Mouse (Mus musculus): ENCODE measurements around the gene Ece1.

The Ece1 gene

DNA sequence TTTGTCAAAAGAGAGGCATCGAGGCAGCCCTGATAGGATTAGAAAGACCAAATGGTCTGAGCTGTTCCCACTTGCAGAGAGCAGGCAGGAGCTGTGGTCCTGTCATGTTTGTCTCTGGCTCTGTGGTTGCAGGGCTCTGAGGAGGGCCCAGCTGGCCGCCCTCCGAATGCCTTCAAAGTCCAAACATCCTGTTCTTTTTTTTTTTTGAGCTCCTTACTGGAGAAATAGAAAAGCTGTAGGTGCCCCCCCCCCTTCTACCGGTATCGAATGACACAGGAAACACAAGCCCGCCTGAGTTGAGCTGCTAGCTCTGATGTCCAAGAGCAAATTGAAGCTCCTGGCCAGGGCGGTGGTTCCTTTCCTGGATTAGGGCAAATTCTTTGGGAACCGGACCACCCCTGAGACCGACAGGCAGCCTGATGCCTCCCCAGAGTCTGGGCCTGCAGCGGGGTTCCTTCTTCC lies 58.5 kb downstream of the Ece1 start:
- DNase-seq: peak; percentile 73

DNA sequence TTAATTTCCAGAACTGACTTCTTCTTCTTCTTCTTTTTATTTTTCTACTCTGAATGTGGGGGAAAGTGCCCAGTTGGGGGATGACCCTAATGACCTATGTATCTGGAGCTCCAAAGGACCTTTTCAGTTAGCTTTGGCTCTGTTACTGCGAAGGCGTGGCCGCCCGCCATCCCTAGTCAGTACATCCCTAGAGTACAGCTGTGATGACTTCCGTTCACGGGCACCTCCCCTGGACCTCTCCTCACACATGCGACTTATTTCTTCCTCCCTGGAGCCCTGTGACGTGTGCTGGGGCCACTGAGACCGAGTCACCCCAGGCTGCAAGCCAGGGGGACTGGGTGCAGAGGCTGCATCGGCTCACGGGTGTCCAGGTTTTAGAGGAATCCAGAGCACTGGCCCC lies 59.5 kb downstream of the Ece1 start:
- DNase-seq: no peak

DNA sequence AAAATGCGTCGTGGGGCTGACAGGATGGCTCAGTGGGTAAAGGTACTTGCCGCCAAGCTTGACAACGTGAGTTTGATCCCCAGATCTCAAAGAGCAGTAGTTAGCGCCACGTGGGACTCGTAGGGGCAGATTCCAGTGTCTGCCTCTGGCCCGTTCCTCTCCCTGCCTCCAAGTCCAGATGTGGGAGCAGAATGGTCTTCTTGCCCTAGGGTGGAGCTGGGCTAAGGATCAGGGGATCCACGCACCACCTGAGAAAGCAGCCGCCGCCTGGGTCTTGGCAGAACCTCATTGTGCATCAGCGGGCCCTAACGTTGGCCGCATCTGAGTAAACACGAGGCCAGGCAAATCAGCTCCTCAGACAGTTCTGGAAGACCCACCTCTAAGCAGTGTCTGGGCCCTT lies 61.0 kb downstream of the Ece1 start:
- no peak for DNase-seq

DNA sequence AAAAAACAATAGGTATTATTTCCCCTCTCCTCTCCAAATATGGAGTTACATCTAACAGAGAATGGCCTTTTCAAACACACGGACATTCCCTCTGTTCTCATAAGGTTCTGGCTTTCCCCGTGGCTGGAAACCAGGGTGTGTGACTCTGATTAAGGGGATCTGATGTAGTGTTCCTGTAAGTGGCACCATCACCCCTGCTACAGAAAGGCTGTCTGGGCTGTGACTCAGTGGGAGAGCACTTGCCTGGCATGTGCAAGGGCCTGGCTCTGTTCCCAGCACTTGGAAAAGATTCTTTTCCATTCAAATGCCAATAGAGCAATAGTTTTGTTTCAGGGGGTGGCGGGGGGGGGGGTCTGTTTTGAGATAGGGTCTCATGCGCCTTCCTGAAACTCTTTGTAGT lies 63.1 kb downstream of the Ece1 start:
- DNase-seq: no peak

DNA sequence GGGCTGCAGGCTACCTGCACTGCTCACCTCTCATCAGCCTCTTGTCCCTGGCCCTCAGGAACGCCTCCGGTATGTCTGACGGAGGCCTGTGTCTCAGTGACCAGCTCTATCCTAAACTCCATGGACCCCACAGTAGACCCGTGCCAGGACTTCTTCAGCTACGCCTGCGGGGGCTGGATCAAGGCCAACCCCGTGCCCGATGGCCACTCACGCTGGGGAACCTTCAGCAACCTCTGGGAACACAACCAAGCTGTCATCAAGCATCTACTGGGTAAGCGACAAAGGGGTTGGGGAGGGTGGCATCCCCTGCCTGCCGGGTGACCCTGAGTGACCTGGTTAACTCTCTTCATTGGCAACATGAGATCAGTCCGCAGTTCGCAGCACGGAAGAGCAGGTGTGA lies 64.1 kb downstream of the Ece1 start:
- DNase-seq: no peak

DNA sequence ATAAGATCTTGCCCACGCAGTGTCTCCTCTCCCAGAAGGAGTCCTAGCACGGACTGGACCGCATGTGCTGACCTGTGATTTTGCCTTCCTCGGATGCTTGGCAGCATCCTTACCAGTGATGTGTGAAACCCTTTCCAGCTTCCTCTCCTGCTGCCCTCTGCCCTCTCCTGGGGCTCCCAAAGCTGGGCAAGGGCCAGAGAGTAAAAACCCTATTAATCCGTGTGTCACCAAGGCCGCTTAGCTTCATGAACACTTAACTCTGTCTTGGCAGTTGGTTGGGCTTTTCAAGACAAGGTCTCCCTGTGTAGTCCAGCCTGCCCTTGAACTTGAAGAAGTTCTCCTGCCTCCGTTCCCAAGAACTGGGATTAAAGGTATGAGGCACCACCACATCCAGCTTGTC lies 65.1 kb downstream of the Ece1 start:
- DNase-seq: no peak

DNA sequence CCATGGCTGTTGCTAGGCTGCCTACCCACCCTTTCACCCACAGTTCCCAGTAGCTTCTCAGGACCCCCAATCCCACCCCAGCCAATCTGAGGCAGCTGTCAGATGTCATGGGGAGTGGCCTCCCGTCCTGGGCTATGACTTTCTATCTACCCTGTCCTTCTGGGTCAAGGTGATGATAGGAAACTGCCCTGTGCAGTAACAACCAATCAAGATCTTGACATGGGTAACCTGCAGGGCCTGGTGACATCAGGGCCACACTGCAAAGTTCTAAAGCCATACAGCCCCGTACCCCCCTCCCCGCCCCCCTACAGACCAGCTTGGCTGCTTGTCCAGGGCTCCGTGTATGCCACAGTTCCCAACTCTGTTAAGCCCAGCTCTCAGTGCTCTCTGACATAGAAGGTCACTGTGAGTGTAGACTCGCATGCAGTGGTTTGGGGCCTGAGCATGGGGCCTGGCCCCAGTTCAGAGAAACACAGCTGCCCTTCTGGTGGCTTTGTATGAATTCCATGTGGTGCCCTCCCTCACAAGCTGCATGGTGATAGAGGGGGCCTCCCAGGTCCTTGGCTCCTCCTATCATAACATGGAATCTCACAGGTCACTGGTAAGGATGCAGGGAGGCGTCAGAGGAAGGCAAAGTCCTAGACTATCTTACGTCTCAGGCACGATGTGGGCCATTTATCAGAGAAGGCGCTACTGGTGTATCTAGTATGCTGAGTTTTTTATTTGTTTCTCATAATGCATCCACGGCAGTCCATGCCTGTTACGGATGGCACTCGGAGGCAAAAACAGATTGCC lies 65.9 kb downstream of the Ece1 start:
- DNase-seq: no peak

DNA sequence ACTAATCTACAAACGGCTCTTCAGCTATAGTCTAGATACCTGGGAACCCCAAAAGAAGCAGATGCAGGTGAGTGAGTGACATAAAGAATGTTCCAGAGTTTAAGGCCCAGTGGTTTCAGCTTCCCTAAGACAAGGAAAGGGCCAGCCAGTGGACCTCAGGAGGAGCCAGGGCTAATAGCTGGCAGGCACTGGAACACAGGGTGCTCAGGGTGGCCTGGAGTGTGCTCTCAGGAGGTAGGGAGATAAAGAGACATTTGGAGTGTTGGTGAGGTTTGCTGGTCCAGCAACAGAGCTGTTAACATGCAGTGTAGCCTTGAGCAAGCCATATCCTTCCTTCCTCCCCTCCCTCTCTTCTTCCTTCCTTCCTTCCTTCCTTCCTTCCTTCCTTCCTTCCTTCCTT lies 66.8 kb downstream of the Ece1 start:
- DNase-seq: no peak

DNA sequence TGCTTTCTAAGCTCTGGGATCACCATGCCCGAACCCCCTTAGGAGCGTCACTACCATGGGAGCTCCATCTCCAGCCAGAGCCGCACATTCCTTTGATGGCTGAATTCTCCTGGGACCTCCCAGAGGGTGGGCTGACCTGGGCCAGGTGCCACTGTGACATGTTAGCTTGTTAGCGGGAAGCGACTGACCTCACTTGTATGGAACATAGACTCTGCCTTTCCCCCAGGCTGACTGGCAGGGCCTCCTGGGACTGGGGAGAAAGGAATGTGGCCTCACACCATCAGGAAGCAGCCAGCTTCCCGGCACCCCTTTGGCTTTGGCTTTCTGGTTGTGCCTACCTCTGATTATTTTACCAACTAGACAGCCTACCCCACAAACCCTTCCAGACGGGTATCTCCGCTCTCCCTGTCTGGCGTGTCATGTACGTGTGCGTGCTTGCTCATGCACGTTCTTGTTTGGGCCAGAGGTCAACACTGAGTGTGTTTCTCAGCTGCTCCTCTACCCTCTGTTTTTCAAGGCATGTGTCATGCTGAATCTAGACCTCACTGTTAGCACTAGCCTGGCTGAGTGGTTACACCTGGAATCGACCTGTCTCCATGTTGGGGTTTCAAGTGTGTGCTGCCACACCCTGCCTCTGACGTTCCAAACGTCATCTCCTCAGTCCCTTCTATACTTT lies 67.4 kb downstream of the Ece1 start:
- DNase-seq: no peak

DNA sequence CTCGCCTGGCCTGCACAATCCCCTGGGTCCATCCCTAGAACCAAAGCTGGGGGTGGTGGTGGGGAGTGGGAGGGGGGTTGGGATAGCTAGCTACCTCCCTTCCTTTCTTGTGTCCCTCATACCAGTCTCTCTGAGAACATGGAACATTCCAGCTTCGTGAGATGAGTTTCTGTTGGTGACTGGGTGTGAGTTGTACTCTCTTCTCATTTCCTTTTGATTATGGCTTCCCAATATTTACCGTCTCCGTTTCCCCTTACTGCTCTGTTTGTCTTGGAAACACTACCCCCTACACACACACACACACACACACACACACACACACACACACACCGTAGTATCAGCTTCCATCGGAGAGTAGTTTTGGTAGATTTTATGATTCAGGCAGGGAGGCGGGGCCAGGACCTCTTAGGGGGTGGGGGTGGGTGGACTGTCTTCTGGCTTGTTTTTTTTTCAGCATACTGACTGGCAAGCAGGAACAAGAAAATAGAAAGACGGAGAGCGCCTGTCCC lies 68.5 kb downstream of the Ece1 start:
- no peak for DNase-seq

DNA sequence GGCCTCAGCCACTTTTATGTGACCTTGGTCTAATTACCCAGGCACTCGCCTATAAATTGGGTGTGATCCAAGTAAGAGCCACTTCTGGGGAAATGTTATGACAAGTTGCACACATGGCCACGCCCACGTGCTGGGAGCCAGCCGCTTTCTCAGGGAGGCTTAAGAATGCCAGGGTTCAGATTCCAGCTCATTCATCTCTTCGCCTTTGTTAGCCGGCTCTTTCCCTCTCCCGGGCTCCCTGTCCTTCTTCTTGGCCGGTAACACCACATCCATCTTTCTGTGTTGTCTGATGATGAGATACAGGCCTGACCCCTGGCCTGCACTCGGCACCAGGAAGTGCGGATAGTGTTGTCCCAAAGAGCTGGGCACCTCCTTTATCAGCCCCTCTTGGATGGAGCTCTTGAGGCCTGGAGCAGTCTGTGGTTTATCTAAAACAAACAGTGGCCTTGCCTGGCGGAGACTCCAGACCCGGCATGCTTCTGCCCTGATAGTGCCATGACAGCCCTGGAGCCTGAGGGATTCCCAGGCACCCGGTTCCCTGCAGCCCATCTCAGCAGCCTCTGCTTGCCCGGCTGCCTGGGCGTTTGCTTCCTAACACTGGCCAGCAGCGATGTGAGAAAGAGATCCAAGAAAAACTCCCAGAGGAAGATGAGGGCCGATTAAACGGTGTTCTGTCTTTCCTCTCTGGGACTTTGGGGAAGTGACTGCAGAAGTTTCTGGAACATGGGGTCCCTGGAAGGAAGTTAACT lies 69.1 kb downstream of the Ece1 start:
- DNase-seq: peak; percentile 93

DNA sequence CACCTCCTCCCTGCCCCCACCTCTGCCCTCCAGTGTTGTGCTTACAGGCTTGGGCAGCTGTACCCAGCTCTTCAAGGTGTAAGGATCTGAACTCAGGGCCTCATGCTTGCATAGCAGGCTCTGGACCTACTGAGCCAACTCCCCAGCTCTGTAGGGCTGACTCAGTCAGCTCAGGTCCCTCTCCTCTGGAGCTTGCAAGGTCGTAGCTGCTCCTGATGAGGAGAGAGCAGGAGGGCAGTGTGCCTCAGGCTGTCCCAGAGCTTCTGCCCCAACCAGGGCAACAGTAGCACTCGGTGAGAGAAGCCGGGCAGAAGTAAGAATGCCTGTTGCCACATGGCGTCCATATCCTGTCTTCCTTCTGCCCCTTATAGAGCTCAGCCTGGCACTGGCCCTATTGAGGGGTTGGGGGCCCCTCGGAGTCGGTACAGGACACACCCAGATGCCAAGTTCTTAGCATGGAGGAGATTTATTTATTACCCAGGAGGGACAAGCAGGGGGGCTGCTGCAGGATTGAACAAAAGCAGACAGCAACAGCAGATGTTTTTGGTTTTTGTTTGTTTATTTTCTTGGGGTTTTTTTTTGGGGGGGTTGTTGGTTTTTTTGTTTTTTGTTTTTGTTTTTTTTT lies 70.6 kb downstream of the Ece1 start:
- no peak for DNase-seq

DNA sequence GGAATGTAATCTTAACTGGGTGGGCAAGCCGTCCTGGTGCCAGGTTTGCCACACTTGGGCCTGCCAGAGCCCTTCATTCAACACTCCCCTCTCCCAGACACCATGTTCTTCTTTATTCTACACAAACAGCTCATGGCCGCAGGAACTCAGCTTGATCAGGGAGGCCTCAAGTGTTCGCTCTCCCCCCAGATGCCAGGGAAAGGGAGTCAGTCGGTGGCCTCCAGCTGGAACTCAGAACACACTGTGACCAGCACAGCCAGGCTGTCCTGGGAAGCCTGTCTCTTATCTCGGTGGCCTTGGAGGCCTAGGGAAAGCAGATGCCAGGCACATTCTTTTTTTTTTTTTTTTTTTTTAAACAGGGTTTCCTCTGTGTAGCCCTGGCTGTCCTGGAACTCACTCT lies 71.3 kb downstream of the Ece1 start:
- no peak for DNase-seq

DNA sequence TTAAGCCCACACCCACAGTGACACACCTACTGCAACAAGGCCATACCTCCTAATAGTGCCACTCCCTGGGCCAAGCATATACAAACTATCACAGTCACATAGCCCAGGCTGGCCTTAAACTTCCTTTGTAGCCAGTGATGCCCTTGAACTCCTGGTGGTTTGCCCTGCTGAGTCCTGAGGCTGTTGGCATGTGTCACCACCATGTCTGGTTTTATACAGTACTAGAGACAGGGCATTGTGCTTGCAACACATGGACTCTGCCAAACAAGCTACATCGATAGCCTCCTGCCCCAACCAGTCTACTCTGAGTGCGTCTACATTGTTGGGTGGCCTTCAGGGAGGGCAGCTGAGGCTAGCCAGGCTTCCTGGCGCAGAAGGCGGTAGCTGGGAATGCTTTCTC lies 74.1 kb downstream of the Ece1 start:
- DNase-seq: no peak

DNA sequence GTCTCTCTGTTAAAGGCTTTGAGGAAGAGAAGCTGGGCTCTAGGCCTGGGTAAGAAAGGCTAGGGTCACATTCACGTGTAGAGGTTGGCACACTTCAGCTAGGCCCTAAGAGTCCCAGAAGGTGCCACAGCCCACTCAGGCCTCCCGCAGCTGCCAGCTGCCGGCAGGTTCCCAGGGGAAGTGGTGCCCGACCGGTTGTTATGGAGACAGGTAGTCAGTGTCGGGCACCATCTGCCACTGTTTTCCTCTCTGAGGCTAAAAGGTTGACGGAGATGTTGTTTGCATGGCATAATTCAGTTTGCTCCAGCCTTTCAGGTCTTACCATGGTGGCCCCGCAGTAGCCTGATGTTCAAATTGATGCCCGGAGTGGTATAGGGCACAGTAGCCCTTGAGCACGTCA lies 78.0 kb downstream of the Ece1 start:
- no peak for DNase-seq

DNA sequence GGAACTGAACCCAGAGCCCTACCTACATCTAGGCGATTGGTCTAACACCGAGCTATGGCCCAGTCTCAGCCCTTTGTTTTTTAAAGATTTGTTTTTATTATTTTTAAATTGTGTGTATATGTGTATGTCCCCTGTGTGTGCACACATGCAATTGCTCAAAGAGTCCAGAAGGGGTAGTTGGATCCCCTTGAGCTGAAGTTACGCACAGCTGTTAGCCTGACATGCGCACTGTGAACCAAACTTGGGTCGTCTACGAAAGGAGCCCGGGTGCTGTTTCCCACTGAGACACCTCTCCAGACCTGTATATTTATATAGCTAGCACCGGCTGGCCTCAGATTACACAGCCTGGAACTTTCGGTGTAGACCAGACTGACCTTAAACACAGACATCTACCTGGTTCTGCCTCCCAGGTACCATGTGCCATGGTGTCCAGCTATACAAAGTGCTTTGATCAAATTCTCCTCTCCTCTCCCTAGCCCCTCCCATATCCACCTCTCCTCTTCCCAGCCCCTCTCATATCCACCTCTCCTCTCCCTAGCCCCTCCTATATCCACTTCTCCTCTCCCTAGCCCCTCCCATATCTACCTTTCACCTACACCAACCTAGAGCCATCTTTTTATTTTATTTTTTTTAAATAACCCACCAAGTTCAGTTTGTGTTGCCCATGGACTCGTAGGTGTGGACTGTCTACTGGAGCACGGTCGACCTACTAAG lies 79.3 kb downstream of the Ece1 start:
- no peak for DNase-seq

DNA sequence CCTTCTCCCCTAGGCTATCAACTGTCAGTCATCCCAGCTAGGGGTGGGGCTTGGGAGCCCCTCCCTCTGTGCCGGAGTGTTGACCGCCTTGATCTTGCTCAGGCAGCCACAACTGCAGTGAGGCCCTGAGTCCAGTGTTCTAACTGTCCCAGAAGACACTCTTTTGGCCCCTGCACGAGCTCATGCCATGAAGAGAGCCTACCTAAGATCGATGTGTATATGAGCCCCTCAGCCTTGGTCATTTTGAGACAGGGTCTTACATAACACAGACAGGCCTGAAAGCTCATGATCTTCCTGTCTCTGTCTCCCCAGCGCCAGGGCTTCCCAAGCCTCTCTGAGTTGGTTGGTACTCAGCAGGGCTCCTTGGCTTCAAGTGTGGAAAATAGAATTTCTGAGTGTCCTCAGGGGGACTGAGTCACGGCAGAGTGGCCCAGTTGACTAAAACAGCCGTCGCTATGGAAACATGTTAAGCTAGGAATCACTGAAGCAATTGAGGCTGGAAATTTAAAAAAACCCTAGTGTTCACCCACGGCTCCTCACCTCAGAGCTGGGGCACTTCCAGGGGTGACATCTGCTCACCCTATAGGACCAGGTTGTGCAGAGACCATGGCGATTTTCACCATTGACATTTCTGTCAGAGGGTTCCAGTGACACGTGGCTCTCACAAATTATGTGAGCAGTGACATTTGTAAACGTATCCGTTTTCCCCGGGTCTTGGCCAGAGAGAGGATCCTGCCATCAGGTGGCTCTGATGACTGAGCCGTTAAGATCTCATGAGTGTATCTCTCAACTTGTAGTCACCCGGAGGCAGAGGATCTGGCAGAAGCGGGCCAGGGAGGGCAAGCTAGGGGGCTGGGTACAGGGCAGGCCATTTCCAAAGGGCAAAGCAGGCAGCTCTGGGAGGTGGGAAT lies 80.1 kb downstream of the Ece1 start:
- no peak for DNase-seq

DNA sequence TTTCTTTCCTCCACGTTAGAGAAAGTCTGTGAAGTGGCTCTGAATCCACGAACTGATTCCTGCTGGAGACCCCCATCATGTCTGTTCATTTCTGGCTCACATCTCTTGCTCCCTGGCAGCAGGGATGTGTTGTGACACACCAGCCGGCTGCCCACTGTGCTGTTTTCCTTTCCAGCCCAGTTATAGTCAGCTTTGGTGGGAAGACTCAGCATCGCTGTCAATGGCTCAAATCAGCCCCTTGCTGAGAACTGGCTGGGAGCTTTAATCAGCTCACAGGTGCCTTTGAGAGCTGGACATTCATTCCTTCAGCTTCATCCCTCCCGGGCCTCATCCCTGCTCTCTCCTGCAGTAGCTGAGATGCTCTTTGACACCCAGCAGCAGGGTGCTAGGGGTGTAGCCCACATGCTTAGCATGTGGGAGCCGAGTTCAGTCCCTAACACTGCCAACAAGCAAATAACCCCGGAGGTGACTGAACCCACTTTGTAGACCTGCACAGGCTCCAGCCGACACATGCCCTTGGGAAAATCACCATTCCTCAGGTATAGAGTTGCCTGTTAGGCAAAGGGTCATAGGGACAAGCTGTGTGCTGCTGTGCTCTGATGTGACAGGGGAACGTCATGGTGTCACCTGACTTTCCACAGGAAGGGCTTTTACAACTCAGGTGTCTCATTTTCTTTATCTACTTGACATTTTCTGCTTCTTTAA lies 80.9 kb downstream of the Ece1 start:
- DNase-seq: no peak

DNA sequence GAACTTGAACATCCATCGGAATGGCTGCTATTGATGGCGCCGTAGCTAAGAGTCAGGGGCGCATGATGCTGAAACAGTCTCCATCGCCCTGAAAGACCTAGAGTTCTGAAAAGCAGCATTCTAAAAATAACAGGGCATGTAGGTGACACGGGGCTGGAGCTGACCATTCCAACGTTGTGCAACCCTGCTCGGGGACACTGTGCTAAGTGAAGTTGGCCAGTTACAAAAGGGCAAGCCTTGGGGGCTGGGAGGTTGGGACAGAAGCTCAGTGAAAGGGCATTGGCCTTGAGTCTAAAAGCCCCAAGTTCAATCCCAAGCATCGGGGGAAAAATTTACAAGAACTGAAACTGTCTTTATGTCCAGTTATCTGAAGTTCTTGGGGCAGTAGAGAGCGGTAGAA lies 81.5 kb downstream of the Ece1 start:
- DNase-seq: no peak

DNA sequence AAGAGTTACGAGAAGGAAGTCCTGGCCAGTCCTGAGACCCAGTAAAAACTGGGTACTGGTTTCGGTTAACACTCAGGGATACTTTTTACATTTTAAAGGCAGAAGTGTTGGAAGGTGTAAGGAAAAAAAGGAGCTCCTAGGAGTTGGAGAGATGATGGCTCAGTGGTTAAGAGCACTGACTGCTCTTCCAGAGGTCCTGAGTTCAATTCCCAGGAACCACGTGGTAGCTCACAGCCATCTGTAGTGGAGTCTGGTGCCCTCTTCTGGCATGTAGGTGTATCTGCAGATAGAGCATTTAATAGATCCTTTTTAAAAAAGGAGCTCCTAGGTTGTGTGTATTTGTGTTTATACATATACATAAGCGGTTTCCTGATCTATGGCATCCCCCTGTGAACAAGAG lies 83.3 kb downstream of the Ece1 start:
- no peak for DNase-seq

DNA sequence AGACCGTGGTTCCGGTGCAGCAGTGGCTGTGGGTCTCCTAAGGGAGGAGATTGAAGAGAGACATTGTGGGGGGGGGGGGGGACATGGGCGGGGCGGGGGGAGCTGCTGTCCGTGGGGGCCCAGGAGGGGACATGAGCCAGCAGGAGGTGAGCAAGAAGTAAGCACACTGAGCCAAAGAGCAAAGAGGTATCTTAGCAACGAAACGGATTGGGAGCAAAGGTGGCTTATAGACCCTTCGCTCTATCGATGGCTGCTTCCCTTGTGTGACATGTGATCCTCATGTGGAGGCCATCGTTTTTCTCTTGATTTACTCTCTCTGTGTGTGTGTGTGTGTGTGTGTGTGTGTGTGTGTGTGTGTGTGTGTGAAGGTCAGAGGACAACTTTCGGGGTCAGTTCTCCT lies 84.4 kb downstream of the Ece1 start:
- no peak for DNase-seq

Data from embryo, embryonic 11 days (tissue).